Mouse (Mus musculus) heart, adult 2 months (tissue): ENCODE measurements around the gene Rab19. TPM values are rescaled to one million over a fixed set of nuclear protein-coding genes. Genes with fewer than 3 reads are reported as not detected.
A peak's percentile ranks its signal among the peaks of the same experiment; 100 is the strongest.
"Not testable (repeated sequence)": the region's sequence is repeated elsewhere in the genome, so short reads cannot be mapped to it uniquely, and the experiment has no call there.

Experiments used
- DNase-seq, 2 experiments: peaks; one replicate each; pipeline ENCODE4 v3.0.0; 2021
- H3K27ac ChIP-seq: fragments of 200-600 bp; 2 replicates; pipeline ENCODE4 v1.8.1; 2022
- H3K27me3 ChIP-seq: fragments of 200-500 bp; 2 replicates; pipeline ENCODE4 v1.6.1; 2012; ENCODE audit warnings: mild to moderate bottlenecking, low read length, inconsistent platforms, mixed read lengths; ENCODE audit not compliant: control insufficient read depth, insufficient read depth
- H3K36me3 ChIP-seq: fragments of 200-500 bp; 2 replicates; pipeline ENCODE4 v1.6.1; 2012; ENCODE audit warnings: low read length, inconsistent platforms; ENCODE audit not compliant: control insufficient read depth, insufficient read depth
- H3K4me1 ChIP-seq: fragments of 200-500 bp; 2 replicates; pipeline ENCODE4 v1.6.1; 2011; ENCODE audit warnings: low read length; ENCODE audit not compliant: control insufficient read depth, insufficient read depth
- H3K4me3 ChIP-seq: fragments of 200-600 bp; 2 replicates; pipeline ENCODE4 v1.8.1; 2022
- H3K79me2 ChIP-seq: fragments of 200-500 bp; replicated peaks from 2 replicates; pipeline ENCODE4 v1.6.1; 2012; ENCODE audit warnings: mild to moderate bottlenecking, inconsistent platforms, low read length, moderate library complexity, mixed read lengths; ENCODE audit not compliant: control insufficient read depth, insufficient read depth
- H3K9ac ChIP-seq: fragments of 200-500 bp; 2 replicates; pipeline ENCODE4 v1.6.1; 2012; ENCODE audit warnings: low read depth, mild to moderate bottlenecking, control low read depth, inconsistent platforms, low read length, mixed read lengths
- CTCF ChIP-seq: fragments of 200-600 bp; IDR thresholded peaks from 2 replicates; pipeline ENCODE4 v1.8.1; 2022; ENCODE audit warnings: antibody characterized with exemption, mild to moderate bottlenecking, moderate library complexity
- EP300 ChIP-seq: fragments of 200-500 bp; IDR thresholded peaks from 2 replicates; pipeline ENCODE4 v1.6.1; 2011; ENCODE audit warnings: low read depth, low read length, control low read depth; ENCODE audit not compliant: insufficient read depth
- POLR2A ChIP-seq: fragments of 200-500 bp; IDR thresholded peaks from 2 replicates; pipeline ENCODE4 v1.6.1; 2011; ENCODE audit warnings: mild to moderate bottlenecking, low read depth, low read length, control low read depth; ENCODE audit not compliant: insufficient read depth
- WGBS: fragments of 180-500 bp; shearing (Covaris S2); methylation state at CpG from one replicate; pipeline ENCODE4 v1.1.7; 2018; 5-methylcytosine and 5-hydroxymethylcytosine counted together
- intact Hi-C: fragments of 180-260 bp; cut with DNase I; formaldehyde crosslinking; loops from one replicate; pipeline ENCODE4 v1.15.1; 2025
- polyA plus RNA-seq: library from polyadenylated mRNA; depleted of rRNA; stranded (reverse); fragments of >200 nt; gene quantifications from 2 replicates; pipeline ENCODE4 v1.2.3, GENCODE M21; 2012
- total RNA-seq, 2 experiments: library from RNA; stranded (reverse); gene quantifications; 2 replicates each; pipeline ENCODE4 v1.2.3; 2021

Gene Rab19
- total and polyA plus RNA-seq, 3 experiments: 0.14 to 0.61 (median 0.50) TPM

- H3K36me3 ChIP-seq: no peaks in the 10 kb centered on the region
- no peak overlapping the region for H3K27ac ChIP-seq
- no peaks in the 10 kb centered on the region for H3K4me1 ChIP-seq
- intact Hi-C loops: loop anchor here (1.0 to 5.0 kb wide), 4 partner anchors 87 to 197 kb away; no protein-coding TSS in a partner anchor
- no peak overlapping the region for H3K9ac ChIP-seq
- peak; percentile 81 to 88 for DNase-seq
- TF ChIP-seq CTCF (peak; percentile 100), POLR2A (no peak), EP300 (peak; percentile 95)
- no peak overlapping the region for H3K4me3 ChIP-seq
- WGBS: 17% methylated on average over 12 of the region's 12 CpGs
- H3K27me3 ChIP-seq: no peaks in the 10 kb centered on the region
- H3K79me2 ChIP-seq: no peaks in the 10 kb centered on the region
Observed at GRCm38 (mm10) chr6:39344020-39344419, 37.0 kb upstream of the Rab19 start.

GRCm38 (mm10) chr6:39345430-39345829 is 35.5 kb upstream of the Rab19 start:
- no peaks in the 10 kb centered on the region for H3K27me3 ChIP-seq
- H3K36me3 ChIP-seq: no peaks in the 10 kb centered on the region
- intact Hi-C loops: loop anchor here (2.0 kb wide), 1 partner anchor 199 kb away; no protein-coding TSS in a partner anchor
- H3K27ac ChIP-seq: no peak overlapping the region
- no peak overlapping the region for H3K4me3 ChIP-seq
- no peak overlapping the region for H3K9ac ChIP-seq
- no peak for DNase-seq
- 82% methylated on average over 7 of the region's 7 CpGs for WGBS
- H3K4me1 ChIP-seq: no peaks in the 10 kb centered on the region
- TF ChIP-seq POLR2A: no peak
- no peak for TF ChIP-seq EP300
- TF ChIP-seq CTCF: no peak
- no peaks in the 10 kb centered on the region for H3K79me2 ChIP-seq

DNA sequence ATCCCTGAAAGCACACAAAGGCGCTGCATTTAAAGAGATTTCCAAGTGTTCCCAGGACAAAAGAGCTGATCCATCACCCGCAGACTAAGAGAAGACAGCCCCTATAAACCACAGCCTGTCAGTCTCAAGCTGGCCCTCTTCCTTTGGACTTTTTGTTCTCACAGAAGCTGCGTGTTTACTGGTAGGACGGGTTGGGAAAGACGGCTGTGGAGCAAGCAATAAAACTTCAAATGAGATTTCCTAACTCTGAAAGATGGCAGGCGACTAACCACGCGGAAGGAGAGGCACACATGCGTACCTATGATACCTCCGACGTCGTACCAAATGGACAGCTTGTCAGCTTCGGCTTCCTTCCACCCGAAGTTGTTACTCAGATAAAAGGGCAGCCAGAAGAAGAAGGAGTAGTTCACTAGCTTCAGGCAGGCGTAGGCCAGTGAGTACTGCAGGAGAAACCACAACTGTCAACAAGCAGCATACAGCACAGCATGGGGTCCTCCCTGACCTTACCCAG is 33.9 kb upstream of the Rab19 start:
- no peaks in the 10 kb centered on the region for H3K79me2 ChIP-seq
- H3K36me3 ChIP-seq: no peaks in the 10 kb centered on the region
- H3K9ac ChIP-seq: no peak overlapping the region
- no peak overlapping the region for H3K27ac ChIP-seq
- no peak for TF ChIP-seq CTCF
- TF ChIP-seq POLR2A: no peak
- TF ChIP-seq EP300: no peak
- H3K27me3 ChIP-seq: no peaks in the 10 kb centered on the region
- WGBS: 77% methylated on average over 15 of the region's 15 CpGs
- H3K4me3 ChIP-seq: no peak overlapping the region
- intact Hi-C loops: no loop called here
- no peaks in the 10 kb centered on the region for H3K4me1 ChIP-seq
- DNase-seq: no peak

DNA sequence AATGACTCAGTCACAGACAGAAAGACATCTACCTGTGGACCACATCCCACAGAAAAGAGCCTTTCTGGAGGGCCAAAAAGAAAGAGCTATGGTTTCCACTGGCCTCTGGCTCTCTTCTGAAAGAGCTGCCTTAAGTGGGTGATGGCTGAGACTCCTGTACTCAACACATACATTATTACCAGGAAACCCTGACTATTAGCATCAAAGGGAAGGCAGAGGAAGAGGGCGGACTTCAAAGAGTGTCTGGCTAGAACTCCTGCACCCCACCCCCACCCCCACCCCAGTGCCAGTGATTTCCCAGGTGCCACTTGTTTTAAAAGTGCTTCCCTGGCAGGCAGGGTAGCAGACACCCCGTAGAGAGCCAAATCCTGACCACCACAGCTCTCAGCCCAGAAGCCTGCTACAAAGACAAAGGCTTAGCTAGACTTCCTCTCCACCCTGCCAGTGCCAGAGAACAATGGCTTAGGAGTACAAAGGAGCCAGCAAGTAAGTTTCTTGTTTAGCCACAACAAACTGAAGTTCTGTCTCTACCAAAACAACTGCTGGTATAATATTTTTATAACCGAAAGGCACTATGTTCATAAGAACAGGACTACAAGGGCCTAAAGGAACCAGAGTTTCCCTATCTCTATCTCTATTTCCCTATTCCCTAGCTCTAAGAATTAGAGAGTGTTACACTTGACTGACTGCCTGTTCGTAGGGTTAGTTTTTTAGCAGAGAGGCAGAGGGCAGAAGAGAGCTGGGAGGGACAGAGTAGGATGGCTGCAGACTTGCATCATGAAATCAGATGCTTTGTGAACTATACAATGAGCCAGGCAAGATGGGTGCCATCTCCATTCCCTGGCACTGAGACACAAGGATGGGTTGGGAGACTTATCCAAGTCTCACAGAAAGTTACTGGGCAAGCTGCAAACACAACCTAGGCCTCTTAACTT is 32.8 kb upstream of the Rab19 start:
- TF ChIP-seq EP300 (no peak), POLR2A (no peak), CTCF (peak; percentile 40)
- 41% methylated on average over 4 of the region's 4 CpGs for WGBS
- H3K9ac ChIP-seq: no peak overlapping the region
- no peaks in the 10 kb centered on the region for H3K4me1 ChIP-seq
- H3K36me3 ChIP-seq: no peaks in the 10 kb centered on the region
- H3K4me3 ChIP-seq: no peak overlapping the region
- no peak for DNase-seq
- H3K27me3 ChIP-seq: no peaks in the 10 kb centered on the region
- peak overlapping the region; percentile 63 for H3K27ac ChIP-seq
- H3K79me2 ChIP-seq: no peaks in the 10 kb centered on the region
- intact Hi-C loops: no loop called here

DNA sequence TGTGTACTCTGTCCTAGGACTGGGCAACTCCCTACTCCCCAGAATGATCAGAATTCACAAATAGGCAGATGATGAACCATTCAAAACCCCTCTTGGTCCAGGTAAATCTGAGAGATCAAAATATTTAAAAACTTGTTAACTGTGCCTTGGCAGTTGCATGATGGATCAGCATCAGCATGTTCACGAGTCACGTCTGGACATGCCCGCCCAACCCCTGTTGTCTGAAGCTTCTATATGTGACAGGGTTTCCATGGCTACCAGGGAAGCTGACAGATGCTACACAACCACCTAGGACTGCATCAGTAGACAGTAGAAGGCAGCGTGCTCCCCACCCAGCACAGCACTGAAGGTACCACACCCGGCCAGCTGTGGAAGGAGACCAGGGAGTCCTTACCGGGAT is 32.0 kb upstream of the Rab19 start:
- Histone ChIP-seq H3K36me3 (no peaks in the 10 kb centered on the region), H3K79me2 (no peaks in the 10 kb centered on the region), H3K27ac (no peak overlapping the region), H3K27me3 (no peaks in the 10 kb centered on the region), H3K9ac (no peak overlapping the region), H3K4me3 (no peak overlapping the region), H3K4me1 (no peaks in the 10 kb centered on the region)
- intact Hi-C loops: no loop called here
- no peak for DNase-seq
- no peak for TF ChIP-seq CTCF
- no peak for TF ChIP-seq POLR2A
- no peak for TF ChIP-seq EP300
- 88% methylated on average over 6 of the region's 6 CpGs for WGBS

GRCm38 (mm10) chr6:39359207-39359606 is 21.8 kb upstream of the Rab19 start:
- intact Hi-C loops, H3K36me3 ChIP-seq, DNase-seq: not testable (repeated sequence)

More at GRCm38 (mm10) chr6:39359207-39359606, 21.8 kb upstream of the Rab19 start:
- H3K79me2 ChIP-seq, H3K4me3 ChIP-seq, H3K9ac ChIP-seq, H3K27me3 ChIP-seq, H3K27ac ChIP-seq, H3K4me1 ChIP-seq: not testable (repeated sequence)
- WGBS: 96% methylated on average over 9 of the region's 9 CpGs
